Mouse (Mus musculus) gastrocnemius, adult 2 months (tissue): ENCODE results near the gene Wt1. TPM values are rescaled to one million over a fixed set of nuclear protein-coding genes. Genes with fewer than 3 reads are reported as not detected.

Experiments
- DNase-seq: peaks from one replicate; pipeline ENCODE4 v3.0.0; 2022
- H3K27ac ChIP-seq: fragments of 200-600 bp; 2 replicates; pipeline ENCODE4 v1.8.1; 2022; ENCODE audit warnings: mild to moderate bottlenecking
- H3K4me3 ChIP-seq: fragments of 200-600 bp; 2 replicates; pipeline ENCODE4 v1.8.1; 2022; ENCODE audit warnings: mild to moderate bottlenecking, moderate library complexity
- CTCF ChIP-seq: fragments of 200-600 bp; IDR thresholded peaks from 2 replicates; pipeline ENCODE4 v1.8.1; 2022; ENCODE audit warnings: antibody characterized with exemption, mild to moderate bottlenecking, moderate library complexity
- intact Hi-C: fragments of 180-260 bp; cut with DNase I; formaldehyde crosslinking; loops from one replicate; pipeline ENCODE4 v1.15.1; 2025
- total RNA-seq, 2 experiments: library from RNA; stranded (reverse); gene quantifications; 2 replicates each; pipeline ENCODE4 v1.2.3; 2021

Gene Wt1
- total RNA-seq, 2 experiments from 2014 or later, result not detected

DNA sequence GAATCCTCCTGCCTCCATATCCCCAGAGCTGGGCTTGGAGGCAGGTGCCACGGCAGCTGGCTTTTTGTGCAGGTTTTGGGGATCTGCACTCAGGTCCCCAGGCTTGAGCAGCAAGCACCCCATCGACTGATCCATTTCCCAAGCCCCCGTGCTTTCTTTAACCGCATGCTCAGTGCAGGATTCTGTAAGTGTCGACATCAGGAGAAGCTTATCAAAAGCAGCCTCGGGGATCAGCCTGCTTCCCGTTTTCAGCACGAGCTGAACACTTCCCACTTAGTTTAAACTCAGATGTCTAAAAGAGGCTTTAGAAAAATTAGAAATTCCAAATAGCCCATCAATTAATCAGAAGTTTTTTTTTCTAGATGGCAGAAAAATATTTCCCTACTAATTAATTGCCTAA lies 93.3 kb downstream of the Wt1 start:
- intact Hi-C loops, result no loop called here
- TF ChIP-seq CTCF, result no peak
- Histone ChIP-seq H3K4me3 (no peak overlapping the region), H3K27ac (no peak overlapping the region)
- DNase-seq, result no peak

DNA sequence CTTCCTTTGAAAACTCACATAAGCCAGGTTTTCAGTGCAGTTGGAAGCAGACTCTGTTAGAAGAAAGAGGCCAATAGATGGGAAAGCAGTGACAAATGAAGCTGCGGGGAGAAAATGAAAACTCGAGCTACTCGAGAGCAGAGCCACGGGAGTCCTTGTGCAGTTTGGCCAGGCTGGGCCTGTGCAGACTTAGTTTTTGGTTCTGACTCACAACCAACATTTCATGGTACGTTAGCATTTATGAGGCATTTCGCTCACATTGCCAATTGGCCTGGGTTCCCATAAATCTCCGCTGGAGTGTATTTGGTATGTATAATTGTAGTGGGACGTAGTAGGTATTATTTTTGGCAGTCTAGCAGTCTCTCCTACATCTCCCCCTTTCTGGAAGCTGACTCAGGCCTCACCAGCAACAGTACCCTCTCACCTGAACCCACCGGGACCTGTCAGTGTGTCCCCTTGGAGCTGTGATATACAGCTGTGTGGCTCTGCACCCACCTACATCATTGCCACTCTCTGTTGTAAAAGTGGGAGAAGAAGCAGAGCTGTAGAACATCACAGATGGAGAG lies 94.5 kb downstream of the Wt1 start:
- DNase-seq, result no peak
- TF ChIP-seq CTCF, result no peak
- intact Hi-C loops, result no loop called here
- Histone ChIP-seq H3K4me3 (no peak overlapping the region), H3K27ac (no peak overlapping the region)

Other genes starting within 250 kb of the Wt1 start
- 10 to 100 TPM; 90.6 to 91.6 TPM for gene Eif3m, start 109.4 kb upstream of the Wt1 start, total RNA-seq
- gene Gm11060, start 34.5 kb upstream of the Wt1 start, total RNA-seq, result not detected
- under 1 TPM in 1 of 2 experiments, not detected in 1; 0.22 TPM for gene Them7, start 97.8 kb downstream of the Wt1 start, total RNA-seq